Mouse (Mus musculus): ENCODE data around the gene Tle1. TPM values are rescaled to one million over a fixed set of nuclear protein-coding genes. Genes with fewer than 3 reads are reported as not detected.

Gene Tle1
- total RNA-seq, 2 experiments from 2014 or later: 37.7 to 41.8 TPM

DNA sequence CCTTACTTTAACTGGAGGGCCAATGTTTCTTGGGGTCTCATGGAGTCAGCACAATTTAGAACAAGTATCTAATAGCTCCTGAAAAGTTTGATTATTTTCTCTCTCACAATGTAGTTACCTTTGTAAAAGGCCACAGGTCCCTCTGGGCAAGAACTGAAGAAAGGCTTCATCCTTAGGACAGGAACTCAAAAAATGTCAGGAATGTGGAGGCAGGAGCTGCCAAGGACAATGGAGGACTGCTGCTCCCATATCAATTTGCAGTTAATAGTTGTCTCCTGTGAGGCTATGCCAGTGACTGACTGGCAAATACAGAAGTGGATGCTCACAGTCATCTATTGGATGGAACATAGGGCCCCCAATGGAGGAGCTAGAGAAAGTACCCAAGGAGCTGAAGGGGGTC, 96.5 kb downstream of the Tle1 start:
- no peak for DNase-seq (ENCODE audit: low spot score in 2 of 2)
- intact Hi-C loops (cut with DNase I): no loop called here

- DNase-seq (ENCODE audit: low spot score in 2 of 2): no peak
- intact Hi-C loops (cut with DNase I): no loop called here
Measured at GRCm38 (mm10) chr4:72087811-72088210, 112.9 kb downstream of the Tle1 start.

DNA sequence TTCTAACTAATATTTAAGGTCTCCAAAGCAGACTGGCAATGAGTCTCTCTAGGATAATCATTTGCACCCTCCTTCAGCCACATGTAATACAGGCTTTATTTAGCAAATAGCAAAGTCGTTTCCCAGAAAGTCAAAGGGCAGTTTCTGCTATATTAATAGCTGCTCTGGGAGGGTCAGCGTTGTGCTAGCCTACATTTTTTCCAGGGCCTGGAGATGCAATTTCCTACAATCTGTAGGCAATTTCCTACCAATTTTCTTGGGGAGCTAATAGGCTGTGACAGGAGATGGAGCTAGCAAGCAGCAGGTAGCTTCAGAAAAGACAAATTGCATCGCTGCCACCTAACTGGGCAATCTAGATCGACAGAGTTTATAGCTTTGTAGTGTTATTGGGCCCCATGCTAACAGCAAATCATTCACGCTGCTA, 131.6 kb downstream of the Tle1 start:
- intact Hi-C loops (cut with DNase I): no loop called here
- DNase-seq (ENCODE audit: low spot score in 2 of 2): no peak

DNA sequence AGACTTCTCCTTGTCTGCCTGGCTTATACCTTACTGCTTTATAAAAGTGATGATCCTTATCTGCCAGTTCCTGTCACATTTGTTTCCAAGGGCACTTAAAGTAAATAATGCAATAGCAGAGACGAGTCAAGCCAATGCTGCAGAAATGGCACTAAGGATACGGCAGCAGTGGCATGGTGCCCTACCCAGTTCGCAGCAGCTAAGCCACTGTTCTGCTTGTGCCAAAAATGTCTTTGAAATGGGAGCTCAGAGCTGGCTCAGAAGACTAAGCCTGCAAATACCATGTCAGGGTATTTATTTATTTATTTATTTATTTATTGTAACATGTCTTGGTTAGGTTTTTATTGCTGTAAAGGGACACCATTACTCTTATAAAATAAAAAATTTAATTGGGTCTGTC, 132.8 kb downstream of the Tle1 start:
- intact Hi-C loops (cut with DNase I): no loop called here
- no peak for DNase-seq (ENCODE audit: low spot score in 2 of 2)

Measured in left cerebral cortex, postnatal 14 days (tissue).